Mouse (Mus musculus) thymus, adult 2 months (tissue): ENCODE measurements around the gene Mrps21.

ENCODE experiments used
- CTCF ChIP-seq: fragments of 200-500 bp; IDR thresholded peaks from 2 replicates; pipeline ENCODE4 v1.5.1; 2012; ENCODE audit warnings: mild to moderate bottlenecking, control low read depth, low read length, moderate library complexity, borderline replicate concordance; ENCODE audit not compliant: control insufficient read depth, poor library complexity, insufficient read depth; ENCODE audit errors: extremely low read depth
- POLR2A ChIP-seq: fragments of 200-500 bp; IDR thresholded peaks from 2 replicates; pipeline ENCODE4 v1.6.1; 2012; ENCODE audit warnings: mild to moderate bottlenecking, low read length, control low read depth, moderate library complexity; ENCODE audit not compliant: control insufficient read depth, poor library complexity, insufficient read depth; ENCODE audit errors: extremely low read depth

DNA sequence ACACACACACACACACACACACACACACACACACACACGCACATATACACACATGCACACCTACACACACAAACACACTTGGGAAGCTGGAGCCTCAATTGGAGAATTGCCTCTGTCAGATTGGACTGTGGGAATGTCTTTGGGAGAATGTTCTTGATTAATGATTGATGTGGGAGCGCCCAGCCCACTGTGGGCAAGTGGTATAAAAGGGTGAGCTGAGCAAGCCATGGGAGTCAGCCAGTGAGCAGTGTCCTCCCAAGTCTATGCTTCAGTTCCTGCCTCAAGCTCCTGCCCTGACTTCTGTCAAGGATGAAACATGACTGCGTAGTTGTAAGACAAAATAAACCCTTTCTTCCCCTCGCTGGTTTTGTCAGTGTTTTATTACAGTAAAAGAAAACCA is 16.3 kb upstream of the Mrps21 start:
- TF ChIP-seq POLR2A (no peak), CTCF (no peak)
